Mouse (Mus musculus) limb, embryonic 14.5 days (tissue): ENCODE measurements at regions not wholly inside any gene's neighbourhood (a gene's known extent, or its start where the extent isn't known, plus 50 kb on each side); places are given as distances from the start of the nearest gene placed in this dataset.

Experiments used
- ATAC-seq: fragments of 200-750 bp; cut with Nextera tagmentation; 2 replicates; pipeline ENCODE4 v1.8.0; 2017; ENCODE audit warnings: low read depth, moderate number of reproducible peaks, moderate TSS enrichment; ENCODE audit not compliant: low FRiP score
- DNase-seq: peaks from one replicate; pipeline ENCODE4 v3.0.0-alpha.2; 2015; ENCODE audit warnings: low spot score
- H3K27ac ChIP-seq: fragments of 300-500 bp; sonication (generic); replicated peaks from 2 replicates; pipeline ENCODE4 v1.5.1; 2014; ENCODE audit warnings: low read depth, mild to moderate bottlenecking, low read length, moderate library complexity, mixed read lengths
- H3K27me3 ChIP-seq: fragments of 300-500 bp; sonication (generic); 2 replicates; pipeline ENCODE4 v1.6.1; 2014; ENCODE audit warnings: low read length, mixed read lengths; ENCODE audit not compliant: control insufficient read depth, insufficient read depth
- H3K36me3 ChIP-seq: fragments of 300-500 bp; sonication (generic); 2 replicates; pipeline ENCODE4 v1.6.1; 2014; ENCODE audit warnings: mild to moderate bottlenecking, low read length, moderate library complexity, mixed read lengths; ENCODE audit not compliant: control insufficient read depth, insufficient read depth
- H3K4me1 ChIP-seq: fragments of 300-500 bp; sonication (generic); 2 replicates; pipeline ENCODE4 v1.6.1; 2014; ENCODE audit warnings: antibody characterized with exemption, low read length, mixed read lengths; ENCODE audit not compliant: control insufficient read depth, insufficient read depth
- H3K4me2 ChIP-seq: fragments of 300-500 bp; sonication (generic); replicated peaks from 2 replicates; pipeline ENCODE4 v1.6.1; 2014; ENCODE audit warnings: low read depth, mild to moderate bottlenecking, low read length, moderate library complexity; ENCODE audit not compliant: severe bottlenecking
- H3K4me3 ChIP-seq: fragments of 300-500 bp; sonication (generic); replicated peaks from 2 replicates; pipeline ENCODE4 v1.5.1; 2014; ENCODE audit warnings: low read length
- H3K9ac ChIP-seq: fragments of 300-500 bp; sonication (generic); 2 replicates; pipeline ENCODE4 v1.6.1; 2014; ENCODE audit warnings: mild to moderate bottlenecking, low read depth, low read length, moderate library complexity; ENCODE audit not compliant: severe bottlenecking
- H3K9me3 ChIP-seq: fragments of 300-500 bp; sonication (generic); 2 replicates; pipeline ENCODE4 v1.6.1; 2016; ENCODE audit warnings: low read length; ENCODE audit not compliant: control insufficient read depth
- POLR2A ChIP-seq: fragments of 200-500 bp; IDR thresholded peaks from 2 replicates; pipeline ENCODE4 v1.8.0; 2012; ENCODE audit warnings: inconsistent platforms, mild to moderate bottlenecking, moderate library complexity, borderline replicate concordance; ENCODE audit not compliant: insufficient read depth, insufficient read length; ENCODE audit errors: extremely low read depth
- WGBS: fragments of 180-500 bp; shearing (Covaris S2); extraction: QIAGEN DNeasy Blood & Tissue Kit; methylation state at CpG from one replicate; pipeline ENCODE4 v1.1.7; 2014; 5-methylcytosine and 5-hydroxymethylcytosine counted together

DNA sequence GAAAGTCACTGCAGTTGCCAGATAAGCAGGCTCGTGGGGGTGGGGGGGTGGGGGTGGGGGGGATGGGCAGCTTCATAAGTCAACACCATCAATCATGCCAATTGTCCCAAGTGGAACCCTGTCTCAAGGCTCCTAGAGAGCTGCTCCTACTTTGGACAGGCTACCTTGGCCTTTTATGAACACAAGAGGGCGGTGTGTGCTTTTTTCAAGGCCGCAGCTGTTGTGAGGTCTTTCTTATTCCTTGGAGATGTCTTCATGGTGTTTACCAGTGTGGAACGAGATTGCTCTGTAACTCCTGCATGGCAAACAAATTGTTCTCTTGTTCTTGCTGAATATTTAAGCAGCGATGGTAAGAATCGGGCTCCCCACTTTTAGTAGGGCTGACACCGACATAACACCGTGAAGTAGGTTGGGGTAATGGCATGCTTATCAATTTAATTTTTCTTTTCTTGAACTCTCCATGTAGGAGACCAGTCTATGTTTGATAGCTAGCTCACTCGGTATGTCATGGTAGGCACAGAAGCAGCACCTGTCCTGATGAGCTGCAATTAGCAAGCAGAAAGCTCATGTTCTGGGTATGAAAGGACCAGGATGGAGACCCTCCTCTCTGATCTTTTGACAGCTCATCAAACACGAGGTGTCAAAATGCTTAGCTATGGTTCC lies 118.7 kb upstream of the Nmur2 start:
- TF ChIP-seq POLR2A, result no peak

DNA sequence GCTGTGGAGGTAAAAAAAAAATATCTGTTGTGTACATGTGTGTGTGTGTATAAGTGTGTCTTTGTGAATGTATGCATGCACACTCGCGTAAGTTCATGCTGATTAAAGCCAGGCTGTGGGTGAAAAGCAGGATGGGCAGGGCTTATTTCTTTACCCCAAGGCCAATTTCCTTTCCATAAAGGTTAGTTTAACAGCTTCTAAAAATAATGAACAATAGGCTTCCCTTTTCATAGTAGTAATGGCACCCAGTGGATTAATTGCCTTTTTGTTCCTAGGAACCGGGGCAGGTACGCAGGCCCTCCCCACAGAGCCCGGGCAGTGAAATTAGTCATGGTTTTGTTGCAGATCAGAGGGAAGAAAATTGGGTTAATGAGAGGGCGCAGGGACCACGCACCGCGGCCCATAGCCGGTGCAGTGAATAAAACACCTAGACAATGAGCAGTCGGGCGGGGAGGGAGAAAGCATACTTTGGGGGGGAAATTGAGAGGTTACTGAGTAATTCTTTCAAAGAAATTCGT lies 110.1 kb upstream of the Nmur2 start:
- 21% methylated on average over 13 of the region's 13 CpGs for WGBS
- H3K36me3 ChIP-seq, result no peaks in the 10 kb centered on the region
- no peak for TF ChIP-seq POLR2A
- DNase-seq, result no peak
- H3K9ac ChIP-seq, result no peak overlapping the region
- ATAC-seq, result no peak
- H3K27ac ChIP-seq, result no peak overlapping the region
- H3K9me3 ChIP-seq, result no peaks in the 10 kb centered on the region
- H3K4me1 ChIP-seq, result no peaks in the 10 kb centered on the region
- no peak overlapping the region for H3K4me3 ChIP-seq
- H3K4me2 ChIP-seq, result no peak overlapping the region
- no peaks in the 10 kb centered on the region for H3K27me3 ChIP-seq

More for the DNA sequence above, 118.7 kb upstream of the Nmur2 start:
- 0 out of 2 replicates have a peak, but pooled peaks have one; percentile 57 for ATAC-seq
- 48% methylated on average over 10 of the region's 10 CpGs for WGBS
- no peaks in the 10 kb centered on the region for H3K27me3 ChIP-seq
- peak; percentile 30 for DNase-seq
- no peaks in the 10 kb centered on the region for H3K4me1 ChIP-seq
- no peak overlapping the region for H3K4me2 ChIP-seq
- H3K36me3 ChIP-seq, result no peaks in the 10 kb centered on the region
- H3K9ac ChIP-seq, result no peak overlapping the region
- no peak overlapping the region for H3K4me3 ChIP-seq
- H3K9me3 ChIP-seq, result no peaks in the 10 kb centered on the region
- no peak overlapping the region for H3K27ac ChIP-seq

DNA sequence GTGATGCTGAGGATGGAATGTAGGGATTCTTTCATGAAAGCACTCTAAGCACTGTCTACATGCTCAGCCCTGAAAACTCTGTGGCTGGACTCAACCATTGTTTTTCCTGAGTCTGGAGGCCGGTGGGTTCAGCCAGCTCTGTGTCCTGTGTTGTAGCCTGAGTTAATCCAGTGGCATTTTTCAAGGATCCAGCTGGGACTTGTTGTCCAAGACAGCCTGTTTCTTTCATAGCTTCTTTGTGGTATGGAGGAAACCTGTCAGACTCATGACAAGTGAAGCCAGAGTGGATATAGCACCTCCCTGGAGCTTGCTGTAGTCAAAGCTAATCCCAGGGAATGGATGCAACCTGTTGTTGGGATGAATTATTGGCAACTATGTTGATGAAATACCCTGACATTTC lies 108.9 kb upstream of the Nmur2 start:
- no peak for DNase-seq
- H3K4me3 ChIP-seq, result no peak overlapping the region
- no peak overlapping the region for H3K4me2 ChIP-seq
- no peak for ATAC-seq
- WGBS, result 55% methylated on average over 1 of the region's 1 CpGs
- H3K36me3 ChIP-seq, result no peaks in the 10 kb centered on the region
- H3K4me1 ChIP-seq, result no peaks in the 10 kb centered on the region
- H3K9me3 ChIP-seq, result no peaks in the 10 kb centered on the region
- H3K27ac ChIP-seq, result no peak overlapping the region
- no peak for TF ChIP-seq POLR2A
- no peaks in the 10 kb centered on the region for H3K27me3 ChIP-seq
- H3K9ac ChIP-seq, result no peak overlapping the region

DNA sequence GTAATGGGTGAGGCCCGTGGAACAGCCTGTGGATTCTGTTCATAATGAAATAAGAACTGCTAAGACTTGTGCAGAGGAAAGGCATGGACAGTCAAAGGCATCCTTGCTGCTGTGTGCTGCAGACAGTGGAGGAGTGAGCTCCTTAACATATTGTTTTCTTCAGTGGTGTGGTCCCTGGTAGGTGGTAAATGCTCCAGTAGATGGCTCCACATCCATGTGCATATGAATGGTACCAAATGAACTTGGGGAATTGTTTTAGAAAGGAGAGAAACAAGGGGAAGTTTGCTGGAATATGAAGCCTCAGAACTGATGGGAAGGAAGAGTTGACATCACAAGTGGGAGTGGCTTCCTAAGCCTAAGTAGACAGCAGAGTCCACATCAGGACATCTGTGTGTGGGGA lies 108.1 kb upstream of the Nmur2 start:
- DNase-seq (peak; percentile 9), ATAC-seq (no peak)
- H3K36me3 ChIP-seq, result no peaks in the 10 kb centered on the region
- no peak for TF ChIP-seq POLR2A
- no peak overlapping the region for H3K9ac ChIP-seq
- no peak overlapping the region for H3K4me3 ChIP-seq
- H3K4me1 ChIP-seq, result no peaks in the 10 kb centered on the region
- no peak overlapping the region for H3K4me2 ChIP-seq
- 65% methylated on average over 1 of the region's 1 CpGs for WGBS
- H3K27me3 ChIP-seq, result no peaks in the 10 kb centered on the region
- H3K9me3 ChIP-seq, result no peaks in the 10 kb centered on the region
- no peak overlapping the region for H3K27ac ChIP-seq

DNA sequence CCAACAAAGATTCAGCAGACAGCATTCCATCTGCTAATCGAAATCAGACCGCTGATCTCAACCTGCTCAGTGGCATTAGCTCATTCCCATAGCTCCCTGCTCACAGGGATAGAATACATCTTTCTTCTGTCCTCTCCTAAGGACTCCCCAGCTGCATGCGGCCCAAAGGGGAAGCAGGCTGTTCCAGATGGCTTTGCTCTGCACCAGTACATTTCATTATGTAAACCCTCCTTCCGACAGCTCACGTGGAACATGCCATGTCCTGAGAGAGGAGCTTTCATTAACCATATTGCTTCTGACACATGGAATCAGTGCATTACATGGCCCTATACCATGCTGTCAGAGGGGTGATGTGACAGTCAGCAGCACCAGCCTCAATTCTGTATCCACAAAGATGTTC lies 105.9 kb upstream of the Nmur2 start:
- Histone ChIP-seq H3K9ac (no peak overlapping the region), H3K27me3 (no peaks in the 10 kb centered on the region), H3K4me2 (no peak overlapping the region), H3K9me3 (no peaks in the 10 kb centered on the region), H3K4me3 (no peak overlapping the region), H3K27ac (no peak overlapping the region), H3K36me3 (no peaks in the 10 kb centered on the region), H3K4me1 (no peaks in the 10 kb centered on the region)
- no peak for DNase-seq
- ATAC-seq, result no peak
- 70% methylated on average over 5 of the region's 5 CpGs for WGBS
- TF ChIP-seq POLR2A, result no peak

DNA sequence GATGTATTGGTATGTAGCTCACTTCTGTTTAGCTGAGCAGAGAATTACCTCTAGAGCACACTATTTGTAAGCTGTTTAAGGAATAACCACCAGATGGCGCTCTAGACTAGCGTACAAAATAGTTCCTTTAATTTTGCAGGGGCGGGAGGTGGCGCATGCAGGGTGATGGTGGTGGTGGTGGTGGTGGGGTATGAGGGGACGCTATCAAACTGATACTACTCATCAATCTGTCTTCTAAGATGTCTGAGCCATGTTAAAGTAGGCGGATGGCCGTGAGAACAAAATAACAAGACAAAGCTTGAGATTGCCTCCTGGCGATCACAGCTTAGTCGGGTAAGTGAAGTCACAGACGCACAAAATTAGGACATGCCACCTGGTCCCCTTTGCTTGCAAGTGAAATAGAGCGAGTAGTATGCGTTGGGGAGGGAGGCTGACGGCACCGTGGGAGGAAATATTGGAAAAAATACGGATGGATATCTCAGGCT lies 90.6 kb upstream of the Nmur2 start:
- Histone ChIP-seq H3K36me3 (no peaks in the 10 kb centered on the region), H3K9ac (no peak overlapping the region), H3K4me2 (no peak overlapping the region), H3K4me1 (no peaks in the 10 kb centered on the region), H3K27ac (no peak overlapping the region), H3K4me3 (no peak overlapping the region), H3K9me3 (no peaks in the 10 kb centered on the region), H3K27me3 (no peaks in the 10 kb centered on the region)
- no peak for TF ChIP-seq POLR2A
- ATAC-seq (no peak), DNase-seq (peak; percentile 75)
- WGBS, result 34% methylated on average over 15 of the region's 15 CpGs
